Mouse (Mus musculus) small intestine, adult 2 months (tissue): ENCODE results near the gene Ulbp1.

Source experiments
- CTCF ChIP-seq: fragments of 200-500 bp; IDR thresholded peaks from 2 replicates; pipeline ENCODE4 v1.5.1; 2012; ENCODE audit warnings: low read depth, mild to moderate bottlenecking, control low read depth, inconsistent platforms, low read length, moderate library complexity, mixed read lengths; ENCODE audit not compliant: insufficient replicate concordance, insufficient read length; ENCODE audit errors: extremely low read depth
- POLR2A ChIP-seq: fragments of 200-500 bp; IDR thresholded peaks from 2 replicates; pipeline ENCODE4 v1.6.1; 2012; ENCODE audit warnings: low read depth, mild to moderate bottlenecking, control low read depth, inconsistent platforms, low read length, moderate library complexity

- TF ChIP-seq CTCF (no peak), POLR2A (no peak)
Observed at GRCm38 (mm10) chr10:7393143-7394035, 80.0 kb downstream of the Ulbp1 start.
